Mouse (Mus musculus): ENCODE results near the gene Rab1b. TPM values are rescaled to one million over a fixed set of nuclear protein-coding genes. Genes with fewer than 3 reads are reported as not detected.

Gene Rab1b
- polyA plus RNA-seq, 1 experiment, result 113 TPM

DNA sequence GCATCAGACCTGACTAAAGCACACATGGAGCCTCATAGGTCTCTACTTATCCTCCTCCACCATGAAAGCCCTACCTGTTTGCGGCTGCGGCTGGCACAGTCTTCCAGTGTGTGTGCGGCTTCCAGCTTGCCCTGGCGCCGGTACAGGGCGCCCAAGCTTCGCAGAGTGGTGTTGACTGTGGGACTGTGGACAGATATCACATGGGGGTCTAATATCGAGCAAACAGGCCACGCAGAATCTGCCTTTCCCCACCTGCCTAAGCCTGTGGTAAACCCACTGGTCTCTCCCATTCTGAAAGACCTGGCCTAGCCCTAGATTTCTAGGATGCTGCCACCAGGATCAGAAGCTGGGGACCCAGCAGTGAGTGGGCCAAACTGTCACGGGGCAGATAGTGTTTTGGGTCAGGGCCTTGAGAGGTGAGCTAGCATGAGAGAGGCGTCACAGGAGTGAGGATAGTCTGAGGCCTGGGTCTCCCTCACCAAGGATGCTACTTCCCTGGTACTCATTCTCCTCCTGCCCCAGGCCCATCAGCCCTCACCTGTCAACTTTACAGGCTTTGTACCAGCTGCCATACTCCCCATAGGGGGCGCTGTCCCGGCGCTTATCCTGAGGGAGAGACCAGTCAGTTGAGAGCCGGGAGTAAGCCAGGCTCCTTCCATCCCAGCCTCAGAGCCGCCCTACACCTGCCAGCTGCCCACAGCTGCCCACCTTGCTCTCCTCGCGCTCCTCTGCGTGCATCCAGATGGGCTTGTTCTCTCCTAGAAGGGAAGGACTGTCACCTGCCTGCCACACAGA lies 3.0 kb upstream of the Rab1b start:
- Histone ChIP-seq H3K27ac (ENCODE audit: control insufficient read depth, insufficient read depth, low read depth, low read length) (no peak overlapping the region), H3K4me3 (ENCODE audit: control insufficient read depth, low read depth, low read length) (peak overlapping the region; percentile 24; the same call in 1 of the 2 replicates), H3K4me1 (ENCODE audit: control insufficient read depth, insufficient read depth, low read length) (peaks cover 16% of the 10 kb centered on the region), H3K36me3 (ENCODE audit: control insufficient read depth, insufficient read depth, low read length) (peaks cover 6% of the 10 kb centered on the region), H3K27me3 (ENCODE audit: control insufficient read depth, insufficient read depth, low read length) (no peaks in the 10 kb centered on the region)
- TF ChIP-seq POLR2A (IDR thresholded peaks at IDR 0.05; ENCODE audit: control insufficient read depth, low read depth, low read length), result no peak
- TF ChIP-seq CTCF (IDR thresholded peaks at IDR 0.05; ENCODE audit: control insufficient read depth, insufficient read depth, insufficient replicate concordance, low read depth, low read length), result no peak

DNA sequence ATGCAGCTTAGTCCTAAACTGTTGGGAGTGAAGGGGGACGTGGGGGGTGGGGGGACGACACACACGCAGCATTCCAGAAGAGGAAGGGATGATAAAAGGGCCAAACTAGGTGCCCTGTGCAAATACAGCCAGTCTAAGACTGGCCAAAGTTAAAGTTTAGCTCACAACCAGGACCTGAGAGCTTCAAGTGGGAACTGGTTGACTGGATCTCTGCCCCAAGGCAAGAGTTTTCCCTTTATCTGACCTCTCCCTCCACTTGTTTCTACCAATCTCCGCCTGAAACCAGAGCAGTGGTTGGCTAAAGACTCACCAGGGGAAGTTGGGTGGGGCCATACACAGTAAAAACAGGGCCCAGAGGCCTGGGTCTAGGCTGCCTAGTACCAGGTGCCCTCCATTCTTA lies 1.8 kb upstream of the Rab1b start:
- no peaks in the 10 kb centered on the region for H3K27me3 ChIP-seq (ENCODE audit: control insufficient read depth, insufficient read depth, low read length)
- H3K4me1 ChIP-seq (ENCODE audit: control insufficient read depth, insufficient read depth, low read length), result peaks cover 16% of the 10 kb centered on the region
- H3K27ac ChIP-seq (ENCODE audit: control insufficient read depth, insufficient read depth, low read depth, low read length), result no peak overlapping the region
- TF ChIP-seq POLR2A (IDR thresholded peaks at IDR 0.05; ENCODE audit: control insufficient read depth, low read depth, low read length), result no peak
- no peak for TF ChIP-seq CTCF (IDR thresholded peaks at IDR 0.05; ENCODE audit: control insufficient read depth, insufficient read depth, insufficient replicate concordance, low read depth, low read length)
- H3K36me3 ChIP-seq (ENCODE audit: control insufficient read depth, insufficient read depth, low read length), result peaks cover 6% of the 10 kb centered on the region
- no peak overlapping the region; the same call in 1 of the 2 replicates for H3K4me3 ChIP-seq (ENCODE audit: control insufficient read depth, low read depth, low read length)

DNA sequence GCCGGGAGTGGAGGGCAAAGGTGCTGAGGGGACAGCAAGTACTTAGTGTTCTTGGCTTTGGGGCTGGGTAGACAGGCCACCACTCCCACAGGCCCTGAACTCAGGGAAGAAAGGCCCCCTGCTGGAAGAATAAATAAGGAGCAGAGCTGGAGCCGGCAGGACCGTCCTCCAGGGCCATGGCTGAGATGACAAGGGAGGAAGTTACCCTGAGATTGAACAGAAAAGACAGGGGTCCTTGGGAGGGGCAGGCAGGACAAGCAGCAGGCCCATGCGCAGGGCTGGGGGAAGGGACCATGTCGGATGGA lies 1.4 kb upstream of the Rab1b start:
- H3K4me3 ChIP-seq (ENCODE audit: control insufficient read depth, low read depth, low read length), result peak overlapping the region; percentile 53
- no peaks in the 10 kb centered on the region for H3K27me3 ChIP-seq (ENCODE audit: control insufficient read depth, insufficient read depth, low read length)
- peaks cover 6% of the 10 kb centered on the region for H3K36me3 ChIP-seq (ENCODE audit: control insufficient read depth, insufficient read depth, low read length)
- peaks cover 16% of the 10 kb centered on the region for H3K4me1 ChIP-seq (ENCODE audit: control insufficient read depth, insufficient read depth, low read length)
- no peak overlapping the region for H3K27ac ChIP-seq (ENCODE audit: control insufficient read depth, insufficient read depth, low read depth, low read length)
- TF ChIP-seq POLR2A (IDR thresholded peaks at IDR 0.05; ENCODE audit: control insufficient read depth, low read depth, low read length), result no peak
- TF ChIP-seq CTCF (IDR thresholded peaks at IDR 0.05; ENCODE audit: control insufficient read depth, insufficient read depth, insufficient replicate concordance, low read depth, low read length), result peak; percentile 33; the same call in 1 of the 2 replicates

DNA sequence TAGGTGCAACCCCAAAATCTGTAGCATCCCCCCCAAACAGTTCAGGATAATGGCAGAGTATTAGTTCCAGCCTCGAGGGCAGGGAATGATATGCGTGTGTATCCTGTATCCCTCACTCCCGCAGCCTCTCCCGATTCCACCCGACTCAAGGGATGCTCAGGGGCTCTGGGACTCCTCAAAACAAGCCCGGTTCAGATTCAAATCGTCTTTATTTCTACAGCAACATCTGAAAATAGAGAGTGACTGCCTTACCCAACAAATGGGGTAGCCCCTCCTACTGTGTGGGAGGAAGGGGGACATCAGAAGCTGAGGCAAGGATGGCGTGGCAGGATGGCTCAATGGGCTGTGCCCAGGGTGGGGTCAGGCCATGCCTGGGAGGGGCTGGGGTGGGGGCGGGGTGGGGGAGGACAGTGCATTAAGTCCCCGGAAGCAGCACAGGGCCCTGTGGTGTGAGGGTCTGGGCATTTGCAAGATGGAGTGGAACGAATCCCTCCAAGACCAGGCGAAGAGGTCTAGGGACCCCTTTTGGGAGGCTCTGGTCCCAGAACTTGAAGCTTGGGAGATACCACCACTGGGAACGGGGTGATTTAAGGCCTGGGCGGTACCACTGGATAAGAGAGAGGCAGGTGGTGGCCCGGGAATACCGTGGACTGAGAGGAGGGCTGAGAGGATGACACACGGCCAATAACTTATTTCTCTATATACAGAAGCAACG lies 841 bp upstream of the Rab1b start:
- Histone ChIP-seq H3K36me3 (ENCODE audit: control insufficient read depth, insufficient read depth, low read length) (peaks cover 6% of the 10 kb centered on the region), H3K27ac (ENCODE audit: control insufficient read depth, insufficient read depth, low read depth, low read length) (peak overlapping the region; percentile 46; the same call in 1 of the 2 replicates), H3K27me3 (ENCODE audit: control insufficient read depth, insufficient read depth, low read length) (no peaks in the 10 kb centered on the region), H3K4me3 (ENCODE audit: control insufficient read depth, low read depth, low read length) (peak overlapping the region; percentile 86), H3K4me1 (ENCODE audit: control insufficient read depth, insufficient read depth, low read length) (peaks cover 16% of the 10 kb centered on the region)
- TF ChIP-seq CTCF (IDR thresholded peaks at IDR 0.05; ENCODE audit: control insufficient read depth, insufficient read depth, insufficient replicate concordance, low read depth, low read length) (no peak), POLR2A (IDR thresholded peaks at IDR 0.05; ENCODE audit: control insufficient read depth, low read depth, low read length) (no peak)

DNA sequence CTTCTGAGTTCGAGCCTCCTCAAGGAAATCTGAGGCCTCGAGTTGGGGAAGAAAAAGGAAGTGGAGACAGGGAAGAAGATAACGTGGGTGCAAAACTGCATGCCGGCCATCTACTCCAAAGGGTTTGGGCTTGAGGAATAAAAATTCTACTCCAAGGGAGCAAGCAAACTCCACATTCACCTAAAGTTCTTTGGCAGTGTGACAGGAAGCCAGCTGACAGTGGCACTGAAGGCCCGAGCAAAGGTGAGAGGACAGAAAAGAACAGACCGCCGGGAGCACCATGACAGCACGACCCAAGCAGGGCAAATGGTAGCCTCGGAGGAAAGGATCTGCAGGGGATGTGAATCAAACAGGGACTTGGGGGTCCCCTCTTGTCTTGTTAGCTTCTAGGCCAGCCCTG lies 798 bp downstream of the Rab1b start:
- H3K36me3 ChIP-seq (ENCODE audit: control insufficient read depth, insufficient read depth, low read length), result peaks cover 5% of the 10 kb centered on the region
- TF ChIP-seq CTCF (IDR thresholded peaks at IDR 0.05; ENCODE audit: control insufficient read depth, insufficient read depth, insufficient replicate concordance, low read depth, low read length), result no peak
- TF ChIP-seq POLR2A (IDR thresholded peaks at IDR 0.05; ENCODE audit: control insufficient read depth, low read depth, low read length), result no peak
- H3K27ac ChIP-seq (ENCODE audit: control insufficient read depth, insufficient read depth, low read depth, low read length), result peak overlapping the region; percentile 75
- H3K4me1 ChIP-seq (ENCODE audit: control insufficient read depth, insufficient read depth, low read length), result peaks cover 16% of the 10 kb centered on the region
- H3K27me3 ChIP-seq (ENCODE audit: control insufficient read depth, insufficient read depth, low read length), result no peaks in the 10 kb centered on the region
- H3K4me3 ChIP-seq (ENCODE audit: control insufficient read depth, low read depth, low read length), result peak overlapping the region; percentile 86

DNA sequence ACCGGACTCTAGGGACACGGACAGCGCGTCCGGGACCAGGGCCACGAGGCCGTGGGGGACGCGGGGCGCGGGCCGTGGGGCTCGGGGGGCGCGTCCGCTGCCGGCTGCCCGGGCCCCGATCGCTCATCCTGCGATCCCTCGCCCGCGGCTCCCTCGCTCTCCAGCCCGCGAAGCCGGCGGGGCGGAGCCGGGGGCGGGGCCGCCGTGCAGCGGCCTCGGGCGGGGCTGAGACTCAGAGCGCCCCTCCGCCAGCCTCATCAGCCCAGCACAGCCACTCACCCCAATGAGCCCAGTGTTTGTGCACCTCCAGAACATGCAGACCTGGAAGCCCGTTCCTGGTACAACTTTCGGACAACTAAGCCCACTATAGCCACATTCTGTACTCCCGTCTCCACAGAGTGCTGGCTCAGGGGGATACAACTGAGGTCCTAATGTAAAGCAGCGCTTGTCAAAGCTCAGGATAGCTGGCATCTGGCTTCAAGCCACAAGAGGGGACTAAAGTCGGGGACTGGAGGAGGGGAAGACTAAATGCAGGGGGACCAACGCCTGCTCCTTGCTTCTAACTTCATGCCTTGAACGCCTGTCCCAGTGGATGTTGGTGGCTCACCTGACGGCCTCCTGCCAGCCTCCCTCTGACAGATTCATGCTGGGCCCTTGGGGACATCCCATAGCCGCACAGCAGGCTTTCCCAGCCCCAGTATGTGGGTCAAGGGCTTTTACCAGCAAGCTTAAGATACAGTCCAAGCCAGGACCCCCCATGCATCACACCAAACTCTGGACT lies 8.3 kb downstream of the Rab1b start, which contains the start of gene Cnih2:
Gene Cnih2, minus strand, starts transcription at position 159 of the 781 bp plus-strand sequence.
- Histone ChIP-seq H3K4me3 (ENCODE audit: control insufficient read depth, low read depth, low read length) (peak within 1 kb of the TSS; percentile 78), H3K27me3 (ENCODE audit: control insufficient read depth, insufficient read depth, low read length) (no peaks in the 10 kb centered on the region), H3K4me1 (ENCODE audit: control insufficient read depth, insufficient read depth, low read length) (peaks cover 16% of the 10 kb centered on the region), H3K36me3 (ENCODE audit: control insufficient read depth, insufficient read depth, low read length) (no peaks in the 10 kb centered on the region; the same call in none of the 2 replicates), H3K27ac (ENCODE audit: control insufficient read depth, insufficient read depth, low read depth, low read length) (no peak within 1 kb of the TSS)
- TF ChIP-seq CTCF (IDR thresholded peaks at IDR 0.05; ENCODE audit: control insufficient read depth, insufficient read depth, insufficient replicate concordance, low read depth, low read length) (no peak), POLR2A (IDR thresholded peaks at IDR 0.05; ENCODE audit: control insufficient read depth, low read depth, low read length) (no peak)
